Mouse (Mus musculus) intestine, postnatal 0 days (tissue): ENCODE measurements around the gene Neurl3. TPM values are rescaled to one million over a fixed set of nuclear protein-coding genes. Genes with fewer than 3 reads are reported as not detected.

Experiments used
- ATAC-seq: fragments of 200-750 bp; cut with Nextera tagmentation; 2 replicates; pipeline ENCODE4 v1.8.0; 2017; ENCODE audit warnings: mild to moderate bottlenecking, moderate TSS enrichment, moderate library complexity
- H3K27ac ChIP-seq: fragments of 300-500 bp; sonication (generic); 2 replicates; pipeline ENCODE4 v1.5.1; 2014; ENCODE audit warnings: mild to moderate bottlenecking, low read depth, low read length, moderate library complexity
- H3K27me3 ChIP-seq: fragments of 300-500 bp; sonication (generic); replicated peaks from 2 replicates; pipeline ENCODE4 v1.6.1; 2014; ENCODE audit warnings: low read length, mixed read lengths; ENCODE audit not compliant: control insufficient read depth, insufficient read depth
- H3K36me3 ChIP-seq: fragments of 300-500 bp; sonication (generic); 2 replicates; pipeline ENCODE4 v1.6.1; 2014; ENCODE audit warnings: mild to moderate bottlenecking, moderate library complexity; ENCODE audit not compliant: control insufficient read depth, insufficient read depth
- H3K4me1 ChIP-seq: fragments of 300-500 bp; sonication (generic); replicated peaks from 2 replicates; pipeline ENCODE4 v1.6.1; 2014; ENCODE audit warnings: antibody characterized with exemption, low read length, mixed read lengths; ENCODE audit not compliant: control insufficient read depth, insufficient read depth
- H3K4me2 ChIP-seq: fragments of 300-500 bp; sonication (generic); replicated peaks from 2 replicates; pipeline ENCODE4 v1.6.1; 2014; ENCODE audit warnings: low read depth, mild to moderate bottlenecking, moderate library complexity
- H3K4me3 ChIP-seq: fragments of 300-500 bp; sonication (generic); 2 replicates; pipeline ENCODE4 v1.5.1; 2014; ENCODE audit warnings: low read depth, low read length
- H3K9ac ChIP-seq: fragments of 300-500 bp; sonication (generic); 2 replicates; pipeline ENCODE4 v1.6.1; 2014; ENCODE audit warnings: mild to moderate bottlenecking, low read depth, low read length
- H3K9me3 ChIP-seq: fragments of 300-500 bp; sonication (generic); 2 replicates; pipeline ENCODE4 v1.6.1; 2016; ENCODE audit warnings: mixed run types; ENCODE audit not compliant: control insufficient read depth
- CTCF ChIP-seq: sonication (generic); IDR thresholded peaks from 2 replicates; pipeline ENCODE4 v1.5.1; 2016; ENCODE audit warnings: low read depth, mild to moderate bottlenecking, control low read depth, antibody characterized with exemption, moderate library complexity
- WGBS: fragments of 180-500 bp; shearing (Covaris S2); extraction: QIAGEN DNeasy Blood & Tissue Kit; methylation state at CpG from one replicate; pipeline ENCODE4 v1.1.7; 2014; 5-methylcytosine and 5-hydroxymethylcytosine counted together
- polyA plus RNA-seq: library from polyadenylated mRNA; unstranded; fragments of >200 nt; fragmentation: Nextera tagmentation; extraction: Ambion mirVana; gene quantifications from 2 replicates; pipeline ENCODE4 v1.2.1, GENCODE M21; 2015

Neurl3 gene
- polyA plus RNA-seq, 1 experiment from 2014 or later = 15.6 TPM

GRCm38 (mm10) chr1:36233218-36233617 lies 41.3 kb downstream of the Neurl3 start:
- no peak for TF ChIP-seq CTCF
- no peak overlapping the region for H3K4me3 ChIP-seq
- H3K27me3 ChIP-seq = no peaks in the 10 kb centered on the region
- H3K36me3 ChIP-seq = peaks cover 46% of the 10 kb centered on the region
- no peak overlapping the region for H3K9ac ChIP-seq
- H3K9me3 ChIP-seq = no peaks in the 10 kb centered on the region
- H3K4me1 ChIP-seq = no peaks in the 10 kb centered on the region
- no peak for ATAC-seq
- WGBS = 88% methylated on average over 6 of the region's 6 CpGs
- no peak overlapping the region for H3K27ac ChIP-seq
- no peak overlapping the region for H3K4me2 ChIP-seq

GRCm38 (mm10) chr1:36230919-36231705 lies 43.4 kb downstream of the Neurl3 start:
- no peak for TF ChIP-seq CTCF
- 87% methylated on average over 7 of the region's 7 CpGs for WGBS
- H3K4me1 ChIP-seq = no peaks in the 10 kb centered on the region
- H3K9ac ChIP-seq = no peak overlapping the region
- H3K9me3 ChIP-seq = no peaks in the 10 kb centered on the region
- no peak overlapping the region for H3K4me3 ChIP-seq
- no peak for ATAC-seq
- peaks cover 48% of the 10 kb centered on the region for H3K36me3 ChIP-seq
- H3K27me3 ChIP-seq = no peaks in the 10 kb centered on the region
- H3K4me2 ChIP-seq = no peak overlapping the region
- H3K27ac ChIP-seq = no peak overlapping the region; the same call in 1 of the 2 replicates

GRCm38 (mm10) chr1:36228461-36228860 lies 46.0 kb downstream of the Neurl3 start:
- Histone ChIP-seq H3K27ac (no peak overlapping the region), H3K4me3 (no peak overlapping the region), H3K36me3 (peaks cover 43% of the 10 kb centered on the region), H3K4me2 (no peak overlapping the region), H3K4me1 (no peaks in the 10 kb centered on the region), H3K9me3 (no peaks in the 10 kb centered on the region), H3K9ac (no peak overlapping the region), H3K27me3 (no peaks in the 10 kb centered on the region)
- ATAC-seq = no peak
- WGBS = 81% methylated on average over 9 of the region's 9 CpGs
- TF ChIP-seq CTCF = no peak

GRCm38 (mm10) chr1:36224648-36225047 lies 49.8 kb downstream of the Neurl3 start:
- WGBS = 82% methylated on average over 3 of the region's 3 CpGs
- H3K4me2 ChIP-seq = no peak overlapping the region
- H3K27ac ChIP-seq = no peak overlapping the region
- H3K9me3 ChIP-seq = no peaks in the 10 kb centered on the region
- TF ChIP-seq CTCF = peak; percentile 68
- ATAC-seq = no peak
- no peaks in the 10 kb centered on the region for H3K4me1 ChIP-seq
- no peak overlapping the region for H3K9ac ChIP-seq
- H3K27me3 ChIP-seq = no peaks in the 10 kb centered on the region
- H3K4me3 ChIP-seq = no peak overlapping the region
- H3K36me3 ChIP-seq = peaks cover 39% of the 10 kb centered on the region

Other genes with a start within 250 kb of the Neurl3 start
- gene Hs6st1, start 206.3 kb downstream of the Neurl3 start, polyA plus RNA-seq = 6.4 and 6.7 TPM in 2 replicates
- 21.8 and 22.8 TPM in 2 replicates for gene Uggt1, start 30.0 kb downstream of the Neurl3 start, polyA plus RNA-seq
- 3.6 and 3.7 TPM in 2 replicates for gene Arid5a, start 33.1 kb upstream of the Neurl3 start, polyA plus RNA-seq
- 18.6 and 19.1 TPM in 2 replicates for gene Kansl3, start 94.5 kb upstream of the Neurl3 start, polyA plus RNA-seq
- 0.13 and 0.17 TPM in 2 replicates for gene Fer1l5, start 97.6 kb upstream of the Neurl3 start, polyA plus RNA-seq
- 10.5 and 11.2 TPM in 2 replicates for gene Lman2l, start 170.6 kb upstream of the Neurl3 start, polyA plus RNA-seq
- 17.4 and 18.4 TPM in 2 replicates for gene Cnnm4, start 196.9 kb upstream of the Neurl3 start, polyA plus RNA-seq
- gene Cnnm3, start 237.2 kb upstream of the Neurl3 start, polyA plus RNA-seq = 2.5 and 2.6 TPM in 2 replicates